Mouse (Mus musculus) MEL (cell line): ENCODE results near the gene Atp8a2. TPM values are rescaled to one million over a fixed set of nuclear protein-coding genes. Genes with fewer than 3 reads are reported as not detected.

ENCODE experiments used
- DNase-seq: peaks from one replicate; pipeline ENCODE4 v3.0.0; 2011; ENCODE audit warnings: low read depth, low spot score
- H3K27ac ChIP-seq: 2 replicates; pipeline ENCODE4 v1.5.1; 2012; ENCODE audit warnings: low read depth, mild to moderate bottlenecking, control low read depth, low read length, moderate library complexity; ENCODE audit not compliant: control insufficient read depth
- H3K27me3 ChIP-seq, 2 experiments: fragments of 150-350 bp in 1 of 2; sonication (generic) in 1 of 2; 2 replicates each; pipeline ENCODE4 v1.6.1; 2012; ENCODE audit warnings: low read length in 2 of 2, mild to moderate bottlenecking in 2 of 2, improper control_type of control experiment in 1 of 2, moderate library complexity in 1 of 2; ENCODE audit not compliant: insufficient read depth in 2 of 2, control insufficient read depth in 1 of 2
- H3K36me3 ChIP-seq, 2 experiments: 2 replicates each; pipeline ENCODE4 v1.6.1; 2012 to 2014; ENCODE audit warnings: low read length in 2 of 2, improper control_type of control experiment in 1 of 2, inconsistent platforms in 1 of 2, mild to moderate bottlenecking in 1 of 2; ENCODE audit not compliant: insufficient read depth in 2 of 2, control insufficient read depth in 1 of 2
- H3K4me1 ChIP-seq, 2 experiments: fragments of 150-350 bp in 1 of 2; sonication (generic) in 1 of 2; 2 replicates each; pipeline ENCODE4 v1.6.1; 2012; ENCODE audit warnings: low read length in 2 of 2, improper control_type of control experiment in 1 of 2, mild to moderate bottlenecking in 1 of 2; ENCODE audit not compliant: insufficient read depth in 2 of 2, control insufficient read depth in 1 of 2
- H3K4me3 ChIP-seq, 2 experiments: fragments of 150-350 bp in 1 of 2; sonication (generic) in 1 of 2; 2 replicates each; pipeline ENCODE4 v1.5.1; 2012; ENCODE audit warnings: low read depth in 2 of 2, low read length in 2 of 2, mild to moderate bottlenecking in 2 of 2, moderate library complexity in 2 of 2, control low read depth in 1 of 2, improper control_type of control experiment in 1 of 2; ENCODE audit not compliant: control insufficient read depth in 1 of 2, insufficient read depth in 1 of 2
- H3K79me2 ChIP-seq: 2 replicates; pipeline ENCODE4 v1.6.1; 2012; ENCODE audit warnings: mild to moderate bottlenecking, low read length, moderate library complexity; ENCODE audit not compliant: control insufficient read depth, poor library complexity, insufficient read depth
- H3K9ac ChIP-seq: 2 replicates; pipeline ENCODE4 v1.6.1; 2012; ENCODE audit warnings: low read depth, mild to moderate bottlenecking, control low read depth, low read length, moderate library complexity; ENCODE audit not compliant: control insufficient read depth, poor library complexity, severe bottlenecking
- H3K9me3 ChIP-seq: fragments of 150-350 bp; sonication (generic); replicated peaks from 2 replicates; pipeline ENCODE4 v1.6.1; 2012; ENCODE audit warnings: mild to moderate bottlenecking, low read length, improper control_type of control experiment, moderate library complexity; ENCODE audit not compliant: insufficient read depth
- BHLHE40 ChIP-seq: IDR thresholded peaks from 2 replicates; pipeline ENCODE4 v1.6.1; 2012; ENCODE audit warnings: low read depth, mild to moderate bottlenecking, inconsistent platforms, low read length, improper control_type of control experiment, borderline replicate concordance
- CHD1 ChIP-seq: IDR thresholded peaks from 2 replicates; pipeline ENCODE4 v1.6.1; 2012; ENCODE audit warnings: low read depth, mild to moderate bottlenecking, inconsistent platforms, low read length, improper control_type of control experiment
- CHD2 ChIP-seq: IDR thresholded peaks from 2 replicates; pipeline ENCODE4 v1.6.1; 2011; ENCODE audit warnings: low read length, improper control_type of control experiment
- EP300 ChIP-seq, 2 experiments: IDR thresholded peaks; 2 replicates each; pipeline ENCODE4 v1.6.1; 2011; ENCODE audit warnings: improper control_type of control experiment in 2 of 2, low read length in 2 of 2, low read depth in 1 of 2, mild to moderate bottlenecking in 1 of 2
- ETS1 ChIP-seq: IDR thresholded peaks from 2 replicates; pipeline ENCODE4 v1.6.1; 2012; ENCODE audit warnings: low read depth, mild to moderate bottlenecking, inconsistent platforms, low read length, improper control_type of control experiment, moderate library complexity
- GABPA ChIP-seq: IDR thresholded peaks from 2 replicates; pipeline ENCODE4 v1.6.1; 2012; ENCODE audit warnings: low read depth, mild to moderate bottlenecking, inconsistent platforms, low read length, improper control_type of control experiment, moderate library complexity
- HCFC1 ChIP-seq: IDR thresholded peaks from 2 replicates; pipeline ENCODE4 v1.6.1; 2012; ENCODE audit warnings: low read depth, mild to moderate bottlenecking, inconsistent platforms, low read length, improper control_type of control experiment, moderate library complexity
- JUND ChIP-seq: IDR thresholded peaks from 2 replicates; pipeline ENCODE4 v1.6.1; 2011; ENCODE audit warnings: low read depth, mild to moderate bottlenecking, improper control_type of control experiment, low read length
- KAT2A ChIP-seq: conservative IDR thresholded peaks from 2 replicates; pipeline ENCODE4 v1.6.1; 2012; ENCODE audit warnings: low read depth, low read length, improper control_type of control experiment, inconsistent platforms
- MAFK ChIP-seq: IDR thresholded peaks from 2 replicates; pipeline ENCODE4 v1.6.1; 2011; ENCODE audit warnings: low read depth, mild to moderate bottlenecking, low read length, improper control_type of control experiment, borderline replicate concordance
- MAX ChIP-seq: IDR thresholded peaks from 2 replicates; pipeline ENCODE4 v1.6.1; 2011; ENCODE audit warnings: low read length, improper control_type of control experiment
- MAZ ChIP-seq: IDR thresholded peaks from 2 replicates; pipeline ENCODE4 v1.6.1; 2012; ENCODE audit warnings: low read depth, mild to moderate bottlenecking, inconsistent platforms, low read length, improper control_type of control experiment
- MYB ChIP-seq: IDR thresholded peaks from 2 replicates; pipeline ENCODE4 v1.6.1; 2011; ENCODE audit warnings: mild to moderate bottlenecking, low read depth, low read length, improper control_type of control experiment
- MYC ChIP-seq: IDR thresholded peaks from 2 replicates; pipeline ENCODE4 v1.6.1; 2011; ENCODE audit warnings: low read depth, mild to moderate bottlenecking, low read length, improper control_type of control experiment, moderate library complexity
- NELFE ChIP-seq: IDR thresholded peaks from 2 replicates; pipeline ENCODE4 v1.6.1; 2011; ENCODE audit warnings: low read depth, low read length, improper control_type of control experiment
- NRF1 ChIP-seq: IDR thresholded peaks from 2 replicates; pipeline ENCODE4 v1.6.1; 2014; ENCODE audit warnings: low read depth, mild to moderate bottlenecking, inconsistent platforms, low read length, improper control_type of control experiment, moderate library complexity; ENCODE audit not compliant: poor library complexity, insufficient read depth, severe bottlenecking
- RAD21 ChIP-seq: IDR thresholded peaks from 2 replicates; pipeline ENCODE4 v1.6.1; 2011; ENCODE audit warnings: mild to moderate bottlenecking, low read depth, low read length, improper control_type of control experiment
- RCOR1 ChIP-seq: IDR thresholded peaks from 2 replicates; pipeline ENCODE4 v1.6.1; 2012; ENCODE audit warnings: low read depth, mild to moderate bottlenecking, inconsistent platforms, low read length, improper control_type of control experiment
- SMC3 ChIP-seq: IDR thresholded peaks from 2 replicates; pipeline ENCODE4 v1.6.1; 2011; ENCODE audit warnings: low read depth, low read length, improper control_type of control experiment
- TBP ChIP-seq: IDR thresholded peaks from 2 replicates; pipeline ENCODE4 v1.8.0; 2011; ENCODE audit warnings: low read depth, low read length, improper control_type of control experiment
- UBTF ChIP-seq: IDR thresholded peaks from 2 replicates; pipeline ENCODE4 v1.6.1; 2012; ENCODE audit warnings: low read depth, mild to moderate bottlenecking, inconsistent platforms, low read length, improper control_type of control experiment, moderate library complexity, borderline replicate concordance; ENCODE audit not compliant: insufficient read depth
- USF1 ChIP-seq: IDR thresholded peaks from 2 replicates; pipeline ENCODE4 v1.6.1; 2014; ENCODE audit warnings: low read depth, mild to moderate bottlenecking, inconsistent platforms, low read length, improper control_type of control experiment, moderate library complexity
- ZC3H11A ChIP-seq: IDR thresholded peaks from 2 replicates; pipeline ENCODE4 v1.6.1; 2012; ENCODE audit warnings: low read depth, mild to moderate bottlenecking, inconsistent platforms, low read length, improper control_type of control experiment
- ZMIZ1 ChIP-seq: IDR thresholded peaks from 2 replicates; pipeline ENCODE4 v1.6.1; 2012; ENCODE audit warnings: low read depth, mild to moderate bottlenecking, inconsistent platforms, low read length, improper control_type of control experiment, moderate library complexity
- polyA plus RNA-seq, 2 experiments: library from polyadenylated mRNA; stranded (reverse) in 1 of 2; unstranded in 1 of 2; fragments of >175 nt in 1 of 2; fragments of >200 nt in 1 of 2; gene quantifications; 2 replicates each; pipeline versions ENCODE4 v1.2.1 to v1.2.4; 2012; ENCODE audit warnings: low replicate concordance in 2 of 2, low read depth in 1 of 2; ENCODE audit not compliant: insufficient read length in 2 of 2, insufficient read depth in 1 of 2, missing spikeins in 1 of 2
- total RNA-seq: library from RNA; depleted of rRNA; stranded (reverse); fragments of 300-350 nt; gene quantifications from 2 replicates; pipeline ENCODE4 v1.2.3, GENCODE M21; 2012

Atp8a2 gene
- total and polyA plus RNA-seq, 3 experiments = 0.29 to 0.39 TPM; not detected in 1

- Histone ChIP-seq H3K4me1 (no peaks in the 10 kb centered on the region), H3K4me3 (no peak overlapping the region)
- no peak for TF ChIP-seq EP300 (IDR thresholded peaks at IDR 0.05; ENCODE audit: low read depth in 1 of 2, low read length in 2 of 2)
- TF ChIP-seq USF1 = no peak
- TF ChIP-seq MAX = no peak
- no peak for TF ChIP-seq RAD21
- TF ChIP-seq NRF1 = no peak
- no peak for TF ChIP-seq UBTF
- TF ChIP-seq GABPA = no peak
- TF ChIP-seq HCFC1 = no peak
- TF ChIP-seq CHD2 = no peak
- TF ChIP-seq ETS1 = no peak
- TF ChIP-seq CHD1 = no peak
- TF ChIP-seq, all 39 proteins: peak for 0
- no peaks in the 10 kb centered on the region for H3K79me2 ChIP-seq
- no peaks in the 10 kb centered on the region for H3K36me3 ChIP-seq
- no peaks in the 10 kb centered on the region; a peak in 1 of 4 replicates for H3K27me3 ChIP-seq
- H3K27ac ChIP-seq = no peak overlapping the region
- no peak for DNase-seq
- H3K9me3 ChIP-seq = no peaks in the 10 kb centered on the region
- no peak overlapping the region for H3K9ac ChIP-seq
Measured at GRCm38 (mm10) chr14:59888046-59888445, 308.9 kb downstream of the Atp8a2 start.

GRCm38 (mm10) chr14:59887061-59887861 is 309.7 kb downstream of the Atp8a2 start:
- no peaks in the 10 kb centered on the region for H3K4me1 ChIP-seq
- no peak for TF ChIP-seq ZMIZ1
- no peak for TF ChIP-seq BHLHE40
- TF ChIP-seq GABPA = no peak
- no peak for TF ChIP-seq MAZ
- TF ChIP-seq ZC3H11A = no peak
- no peak for TF ChIP-seq MAFK
- no peak for TF ChIP-seq MAX
- TF ChIP-seq SMC3 = no peak
- no peak for TF ChIP-seq USF1
- no peak for TF ChIP-seq MYB
- TF ChIP-seq KAT2A = no peak
- no peak for TF ChIP-seq UBTF
- no peak for TF ChIP-seq RCOR1
- TF ChIP-seq CHD2 = no peak
- TF ChIP-seq JUND = no peak
- TF ChIP-seq NELFE = no peak
- TF ChIP-seq TBP = no peak
- no peak for TF ChIP-seq MYC
- TF ChIP-seq, all 39 proteins: peak for 0
- no peaks in the 10 kb centered on the region; a peak in 1 of 4 replicates for H3K27me3 ChIP-seq
- H3K4me3 ChIP-seq = no peak overlapping the region
- H3K27ac ChIP-seq = no peak overlapping the region
- no peaks in the 10 kb centered on the region for H3K9me3 ChIP-seq
- no peaks in the 10 kb centered on the region for H3K36me3 ChIP-seq
- peak; percentile 3 for DNase-seq
- H3K9ac ChIP-seq = no peak overlapping the region
- H3K79me2 ChIP-seq = no peaks in the 10 kb centered on the region
